Mouse (Mus musculus): ENCODE data around the gene Nup214. TPM values are rescaled to one million over a fixed set of nuclear protein-coding genes. Genes with fewer than 3 reads are reported as not detected.

Gene Nup214
- polyA plus RNA-seq, 1 experiment from 2014 or later: 87.4 TPM

GRCm38 (mm10) chr2:32081296-32081929 lies 107.2 kb downstream of the Nup214 start:
- H3K9me3 ChIP-seq: no peaks in the 10 kb centered on the region
- H3K4me3 ChIP-seq (replicated peaks): no peak overlapping the region
- peaks cover 59% of the 10 kb centered on the region for H3K27me3 ChIP-seq
- no peak overlapping the region for H3K27ac ChIP-seq
- ATAC-seq (ENCODE audit: low FRiP score): no peak
- 0 out of 2 replicates have a peak overlapping the region, but pooled peaks have one; percentile 6 for H3K4me2 ChIP-seq
- peaks cover 16% of the 10 kb centered on the region for H3K4me1 ChIP-seq
- no peak overlapping the region for H3K9ac ChIP-seq
- H3K36me3 ChIP-seq (replicated peaks): no peaks in the 10 kb centered on the region
- WGBS: 85% methylated on average over 14 of the region's 14 CpGs

GRCm38 (mm10) chr2:32082229-32082628 lies 108.0 kb downstream of the Nup214 start:
- no peaks in the 10 kb centered on the region for H3K9me3 ChIP-seq
- H3K36me3 ChIP-seq (replicated peaks): no peaks in the 10 kb centered on the region
- H3K4me1 ChIP-seq: peaks cover 16% of the 10 kb centered on the region
- no peak for ATAC-seq (ENCODE audit: low FRiP score)
- H3K4me2 ChIP-seq: peak overlapping the region; percentile 98; the same call in 1 of the 2 replicates
- no peak overlapping the region for H3K27ac ChIP-seq
- H3K9ac ChIP-seq: no peak overlapping the region
- 46% methylated on average over 2 of the region's 2 CpGs for WGBS
- H3K27me3 ChIP-seq: peaks cover 68% of the 10 kb centered on the region
- H3K4me3 ChIP-seq (replicated peaks): peak overlapping the region; percentile 63; the same call in 1 of the 2 replicates

- Histone ChIP-seq H3K36me3 (replicated peaks) (no peaks in the 10 kb centered on the region), H3K4me1 (peaks cover 18% of the 10 kb centered on the region), H3K4me3 (replicated peaks) (peak overlapping the region; percentile 63), H3K9ac (peak overlapping the region; percentile 61), H3K4me2 (peak overlapping the region; percentile 98), H3K27me3 (peaks cover 79% of the 10 kb centered on the region), H3K9me3 (no peaks in the 10 kb centered on the region), H3K27ac (no peak overlapping the region)
- ATAC-seq (ENCODE audit: low FRiP score): no peak
- WGBS: under 1% methylated on average over 85 of the region's 91 CpGs
Observed at GRCm38 (mm10) chr2:32083159-32084011, 109.1 kb downstream of the Nup214 start.

GRCm38 (mm10) chr2:32084111-32084871 lies 110.1 kb downstream of the Nup214 start, which contains the start of gene Fam78a:
TSS of gene Fam78a (minus strand) at chr2:32084857.
- H3K9me3 ChIP-seq: no peaks in the 10 kb centered on the region
- peaks cover 88% of the 10 kb centered on the region for H3K27me3 ChIP-seq
- H3K4me3 ChIP-seq (replicated peaks): peak within 1 kb of the TSS; percentile 63
- peak within 1 kb of the TSS; percentile 98 for H3K4me2 ChIP-seq
- WGBS: under 1% methylated on average over 64 of the region's 68 CpGs
- no peaks in the 10 kb centered on the region for H3K36me3 ChIP-seq (replicated peaks)
- H3K4me1 ChIP-seq: peaks cover 23% of the 10 kb centered on the region
- ATAC-seq (ENCODE audit: low FRiP score): peak; percentile 88
- no peak within 1 kb of the TSS for H3K27ac ChIP-seq
- peak within 1 kb of the TSS; percentile 61 for H3K9ac ChIP-seq

GRCm38 (mm10) chr2:32084872-32085199 lies 110.6 kb downstream of the Nup214 start:
- Histone ChIP-seq H3K4me3 (replicated peaks) (peak overlapping the region; percentile 63), H3K36me3 (replicated peaks) (no peaks in the 10 kb centered on the region), H3K9ac (no peak overlapping the region), H3K9me3 (no peaks in the 10 kb centered on the region), H3K27me3 (peaks cover 92% of the 10 kb centered on the region), H3K4me1 (peaks cover 23% of the 10 kb centered on the region), H3K4me2 (peak overlapping the region; percentile 98), H3K27ac (no peak overlapping the region)
- WGBS: 14% methylated on average over 2 of the region's 2 CpGs
- ATAC-seq (ENCODE audit: low FRiP score): peak; percentile 44

GRCm38 (mm10) chr2:32085231-32085630 lies 111.0 kb downstream of the Nup214 start:
- H3K27ac ChIP-seq: no peak overlapping the region
- H3K4me1 ChIP-seq: peaks cover 23% of the 10 kb centered on the region
- no peak overlapping the region for H3K4me2 ChIP-seq
- H3K9me3 ChIP-seq: no peaks in the 10 kb centered on the region
- no peak for ATAC-seq (ENCODE audit: low FRiP score)
- no peak overlapping the region for H3K9ac ChIP-seq
- WGBS: 77% methylated on average over 2 of the region's 2 CpGs
- H3K4me3 ChIP-seq (replicated peaks): no peak overlapping the region
- H3K27me3 ChIP-seq: peaks cover 95% of the 10 kb centered on the region
- H3K36me3 ChIP-seq (replicated peaks): no peaks in the 10 kb centered on the region

GRCm38 (mm10) chr2:32087606-32088005 lies 113.4 kb downstream of the Nup214 start:
- 60% methylated on average over 4 of the region's 4 CpGs for WGBS
- Histone ChIP-seq H3K9ac (no peak overlapping the region), H3K27ac (no peak overlapping the region), H3K4me2 (no peak overlapping the region), H3K9me3 (no peaks in the 10 kb centered on the region), H3K27me3 (peaks cover 91% of the 10 kb centered on the region), H3K4me3 (replicated peaks) (no peak overlapping the region), H3K36me3 (replicated peaks) (no peaks in the 10 kb centered on the region), H3K4me1 (peaks cover 23% of the 10 kb centered on the region)
- ATAC-seq (ENCODE audit: low FRiP score): no peak

GRCm38 (mm10) chr2:32088372-32088981 lies 114.2 kb downstream of the Nup214 start:
- Histone ChIP-seq H3K27ac (no peak overlapping the region), H3K36me3 (replicated peaks) (no peaks in the 10 kb centered on the region), H3K4me1 (peaks cover 17% of the 10 kb centered on the region), H3K4me3 (replicated peaks) (peak overlapping the region; percentile 19), H3K4me2 (peak overlapping the region; percentile 44), H3K9ac (peak overlapping the region; percentile 17; the same call in 1 of the 2 replicates), H3K27me3 (peaks cover 83% of the 10 kb centered on the region), H3K9me3 (no peaks in the 10 kb centered on the region)
- 9% methylated on average over 35 of the region's 35 CpGs for WGBS
- no peak for ATAC-seq (ENCODE audit: low FRiP score)

- Histone ChIP-seq H3K27ac (no peak overlapping the region), H3K27me3 (peaks cover 71% of the 10 kb centered on the region), H3K36me3 (replicated peaks) (no peaks in the 10 kb centered on the region), H3K9ac (no peak overlapping the region), H3K9me3 (no peaks in the 10 kb centered on the region), H3K4me1 (peaks cover 7% of the 10 kb centered on the region), H3K4me2 (no peak overlapping the region), H3K4me3 (replicated peaks) (no peak overlapping the region)
- 71% methylated on average over 3 of the region's 3 CpGs for WGBS
- no peak for ATAC-seq (ENCODE audit: low FRiP score)
Observed at GRCm38 (mm10) chr2:32089606-32090005, 115.4 kb downstream of the Nup214 start.

- Histone ChIP-seq H3K36me3 (replicated peaks) (no peaks in the 10 kb centered on the region), H3K27me3 (peaks cover 66% of the 10 kb centered on the region), H3K4me2 (no peak overlapping the region), H3K9me3 (no peaks in the 10 kb centered on the region), H3K4me3 (replicated peaks) (no peak overlapping the region), H3K4me1 (peaks cover 7% of the 10 kb centered on the region), H3K9ac (no peak overlapping the region), H3K27ac (no peak overlapping the region)
- WGBS: 67% methylated on average over 2 of the region's 2 CpGs
- ATAC-seq (ENCODE audit: low FRiP score): no peak
Observed at GRCm38 (mm10) chr2:32090145-32090544, 115.9 kb downstream of the Nup214 start.

- Histone ChIP-seq H3K4me2 (no peak overlapping the region), H3K9me3 (no peaks in the 10 kb centered on the region), H3K4me3 (replicated peaks) (no peak overlapping the region), H3K27ac (no peak overlapping the region), H3K36me3 (replicated peaks) (no peaks in the 10 kb centered on the region), H3K9ac (no peak overlapping the region), H3K4me1 (peaks cover 20% of the 10 kb centered on the region), H3K27me3 (peaks cover 48% of the 10 kb centered on the region)
- no peak for ATAC-seq (ENCODE audit: low FRiP score)
- 72% methylated on average over 3 of the region's 3 CpGs for WGBS
Observed at GRCm38 (mm10) chr2:32091956-32092355, 117.7 kb downstream of the Nup214 start.

All from forebrain, embryonic 12.5 days (tissue).